Mouse (Mus musculus) heart, adult 8-10 months (tissue): ENCODE measurements around the gene Gnpat. TPM values are rescaled to one million over a fixed set of nuclear protein-coding genes. Genes with fewer than 3 reads are reported as not detected.
"Not testable (repeated sequence)": the region's sequence is repeated elsewhere in the genome, so short reads cannot be mapped to it uniquely, and the experiment has no call there.

Experiments used
- DNase-seq: peaks from one replicate; pipeline ENCODE4 v3.0.0; 2022; ENCODE audit warnings: low spot score
- total RNA-seq, 4 experiments: library from RNA; stranded (reverse); gene quantifications; 2 replicates each; pipeline ENCODE4 v1.2.4; 2022

The Gnpat gene
- total RNA-seq, 4 experiments from 2014 or later, result 184 to 202 (median 188) TPM

DNA sequence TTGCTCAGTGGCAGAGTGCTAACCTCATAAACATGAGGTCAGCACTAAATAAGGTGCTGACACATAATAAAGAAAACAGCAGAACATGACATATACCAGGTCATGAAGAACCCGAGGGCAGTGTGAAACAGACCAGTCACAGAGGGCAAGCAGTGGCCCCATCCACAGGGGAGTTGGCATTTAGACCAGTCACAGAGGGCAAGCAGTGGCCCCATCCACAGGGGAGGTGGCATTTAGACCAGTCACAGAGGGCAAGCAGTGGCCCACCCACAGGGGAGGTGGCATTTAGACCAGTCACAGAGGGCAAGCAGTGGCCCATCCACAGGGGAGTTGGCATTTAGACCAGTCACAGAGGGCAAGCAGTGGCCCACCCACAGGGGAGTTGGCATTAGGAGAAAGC lies 19.9 kb upstream of the Gnpat start:
- DNase-seq, result not testable (repeated sequence)

DNA sequence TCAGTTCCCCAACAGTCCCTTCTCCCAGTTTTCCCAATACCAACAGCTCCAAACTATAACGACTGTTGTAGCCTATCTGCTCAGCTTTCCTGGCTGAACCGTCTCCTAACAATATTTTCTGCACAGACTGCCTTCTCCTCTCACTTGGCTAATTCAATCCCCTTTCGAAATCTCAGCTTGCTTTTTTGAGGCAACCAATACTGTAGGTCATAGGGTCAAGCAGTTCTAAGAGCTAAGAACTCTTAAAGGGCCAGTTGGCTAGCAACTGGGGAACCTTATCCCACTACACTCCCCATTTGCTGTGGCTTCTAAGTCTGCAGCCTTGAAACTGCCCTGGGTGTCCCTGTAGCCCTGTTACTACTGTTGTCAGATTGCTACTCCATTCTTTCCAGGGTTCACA lies 17.7 kb upstream of the Gnpat start:
- no peak for DNase-seq

DNA sequence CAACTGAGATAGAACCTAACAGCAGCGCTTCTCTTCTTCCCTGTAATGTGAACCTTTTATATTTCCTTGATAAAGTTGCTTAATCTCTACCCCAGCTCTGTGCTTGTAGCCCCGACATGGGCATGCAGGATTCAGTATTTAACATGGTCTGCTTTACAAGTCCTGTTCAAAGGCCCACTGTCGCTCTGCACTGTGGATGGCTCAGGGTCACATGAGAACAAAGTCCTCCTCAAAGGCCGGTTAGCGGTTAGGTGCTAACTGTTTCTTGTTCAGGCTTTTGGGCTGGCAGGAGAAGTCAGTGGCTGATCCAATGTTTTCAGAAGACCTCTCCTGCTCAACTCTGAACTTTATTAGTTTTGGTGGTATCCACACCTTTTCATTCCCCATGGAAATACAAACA lies 17.3 kb upstream of the Gnpat start:
- no peak for DNase-seq

DNA sequence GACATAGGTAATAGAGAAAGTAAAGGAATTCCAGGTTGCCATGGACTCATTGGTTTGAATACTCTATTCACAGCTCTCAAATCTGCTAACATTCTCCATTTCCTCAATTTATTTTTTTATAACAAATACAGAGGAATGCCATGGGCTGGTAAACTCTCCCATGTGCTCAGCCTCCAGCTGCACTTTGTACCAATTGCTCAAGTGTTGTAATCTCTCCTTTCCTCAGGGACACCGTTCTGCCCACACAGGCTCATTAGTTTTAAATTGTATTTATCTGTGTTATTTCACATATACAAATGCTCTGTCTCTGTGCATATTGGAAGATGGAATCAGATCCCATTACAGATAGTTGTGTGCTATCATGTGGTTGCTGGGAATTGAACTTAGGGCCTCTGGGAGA lies 9.3 kb upstream of the Gnpat start:
- no peak for DNase-seq

DNA sequence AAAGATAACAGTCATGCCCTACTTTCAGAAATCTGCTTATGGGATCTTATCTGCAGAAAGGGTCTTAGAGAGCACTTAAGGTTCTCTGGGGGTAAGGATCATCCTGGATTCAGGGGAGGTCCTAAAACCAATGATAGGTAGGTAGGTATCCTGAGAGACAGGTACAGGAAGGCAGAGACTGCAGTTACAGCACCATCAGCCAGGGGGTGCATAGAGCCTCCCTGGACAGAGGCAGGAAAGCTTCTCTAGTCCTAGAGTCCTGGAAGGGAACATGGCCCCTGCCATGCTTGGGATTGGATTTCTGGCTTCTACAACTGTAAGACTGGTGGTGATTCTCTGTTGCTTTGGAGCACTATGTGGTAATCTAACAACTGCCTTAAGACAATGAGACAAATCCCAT lies 3.4 kb upstream of the Gnpat start:
- DNase-seq, result no peak

DNA sequence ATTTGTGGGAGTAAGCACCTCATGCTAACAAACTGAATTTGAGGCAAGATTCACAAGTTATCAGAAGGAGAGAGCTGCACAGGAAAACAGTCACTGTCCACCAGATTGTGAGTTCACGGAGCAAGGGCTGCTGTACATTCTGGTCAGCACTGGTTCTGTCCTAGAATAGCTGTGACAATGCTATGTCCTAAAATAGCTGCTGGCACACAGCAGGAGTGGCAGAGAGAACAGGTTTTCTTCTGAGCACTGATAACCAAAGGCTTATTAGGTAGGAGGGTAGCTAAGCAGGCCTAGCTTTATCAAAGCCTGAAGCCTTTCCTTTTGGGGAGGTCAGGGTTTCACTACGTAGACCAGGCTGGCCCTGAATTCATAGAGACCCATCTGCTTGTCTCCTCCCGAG lies 2.6 kb upstream of the Gnpat start:
- peak; percentile 49 for DNase-seq

DNA sequence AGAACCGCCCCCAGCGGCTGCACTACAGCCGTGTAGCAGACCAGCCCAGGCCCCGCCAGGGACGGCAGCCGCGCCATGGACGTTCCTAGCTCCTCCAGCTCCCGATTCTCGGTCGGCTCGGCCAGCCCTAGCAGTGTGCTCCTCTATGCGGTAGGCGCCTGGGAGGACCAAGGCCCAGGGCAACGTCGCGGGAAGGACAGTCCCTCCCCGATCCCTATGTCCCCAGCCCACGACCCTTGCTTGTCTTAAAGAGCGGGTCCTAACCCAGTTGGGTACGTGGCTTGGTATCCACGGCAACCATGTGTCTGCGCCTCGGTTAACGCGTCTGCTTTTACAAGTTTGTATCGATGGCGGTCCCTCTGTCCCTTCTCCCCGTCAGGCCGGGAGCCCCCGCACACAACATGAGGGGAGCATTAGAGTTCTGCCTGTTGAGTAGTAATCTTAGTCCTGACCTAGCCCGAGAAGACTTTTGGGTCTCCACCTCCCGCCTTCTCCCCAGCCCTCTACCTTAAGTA lies 387 bp downstream of the Gnpat start:
- DNase-seq, result no peak

DNA sequence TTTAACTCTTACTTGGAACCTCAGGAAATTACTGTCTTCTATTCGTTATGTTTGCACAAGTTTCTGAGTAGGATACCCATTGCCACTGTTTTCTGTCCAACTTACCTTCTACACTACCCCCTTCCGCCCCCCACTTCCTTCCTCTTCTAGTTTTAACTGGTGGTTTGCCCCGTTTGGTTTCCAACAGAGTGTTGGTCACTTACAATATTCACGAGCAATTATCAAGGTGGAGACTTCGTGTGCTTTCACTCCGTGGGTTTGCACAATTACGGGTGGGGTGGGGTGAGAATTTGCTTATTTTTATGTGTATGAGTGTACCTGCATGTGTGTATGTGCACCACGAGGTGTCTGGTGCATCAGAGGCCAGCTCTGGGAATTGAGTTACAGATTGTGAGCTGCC lies 896 bp downstream of the Gnpat start:
- DNase-seq, result no peak

DNA sequence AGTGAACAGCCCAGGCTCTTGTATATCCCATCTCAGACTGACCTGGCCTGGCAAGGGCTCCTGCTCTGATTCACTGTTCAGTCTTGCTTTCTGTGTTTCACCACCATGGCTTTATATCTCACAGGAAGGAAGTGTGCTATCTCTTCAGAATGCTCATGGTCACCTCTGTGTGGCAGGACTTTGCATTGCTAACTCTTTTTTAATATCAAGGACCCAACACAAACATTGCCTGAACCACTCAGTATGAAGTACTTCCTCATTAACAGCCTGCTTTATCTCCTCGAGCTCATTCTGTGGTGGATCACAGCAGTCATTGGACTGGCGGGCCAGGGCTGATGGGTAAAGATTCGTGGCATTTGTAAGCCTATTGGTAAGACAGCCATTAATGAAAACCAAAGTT lies 3.8 kb downstream of the Gnpat start:
- DNase-seq, result no peak

DNA sequence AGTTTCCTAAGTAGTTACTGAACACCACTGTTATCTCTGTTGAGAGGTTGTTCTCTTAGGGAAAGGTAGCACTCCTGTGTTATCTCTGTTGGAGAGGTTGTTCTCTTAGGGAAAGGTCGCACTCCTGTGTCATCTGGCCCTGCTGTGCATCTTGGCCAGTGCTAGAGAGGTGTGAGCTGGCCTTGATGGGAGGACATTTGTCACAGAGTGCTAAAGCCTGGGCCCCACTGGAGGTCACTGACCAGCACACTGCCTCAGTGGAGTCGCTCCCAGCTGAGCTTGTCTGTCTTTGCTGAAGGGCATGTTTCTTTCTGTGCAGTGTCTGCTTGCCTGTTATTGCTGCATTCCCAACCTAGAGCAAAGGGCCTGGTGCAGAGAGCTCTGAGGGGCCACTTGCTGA lies 4.3 kb downstream of the Gnpat start:
- DNase-seq, result no peak

DNA sequence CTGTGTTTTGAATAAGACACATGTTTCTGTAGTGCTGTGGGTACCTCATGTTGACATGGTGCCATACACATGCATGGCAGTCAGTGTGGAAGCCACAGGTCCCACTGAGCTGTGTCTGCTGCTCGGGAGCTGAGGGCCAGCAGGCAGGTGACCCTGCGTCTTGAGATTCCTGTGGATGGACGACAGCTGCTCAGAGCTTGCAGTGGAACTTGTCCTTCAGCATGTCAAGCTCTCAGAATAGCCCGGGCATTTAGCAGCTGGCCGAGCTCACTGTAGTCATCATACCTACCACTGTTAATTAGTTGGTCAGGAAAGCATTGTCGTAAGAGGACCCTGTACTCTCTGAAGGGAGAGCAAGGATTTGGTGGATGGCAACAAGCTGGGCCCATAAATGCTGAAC lies 6.9 kb downstream of the Gnpat start:
- no peak for DNase-seq

DNA sequence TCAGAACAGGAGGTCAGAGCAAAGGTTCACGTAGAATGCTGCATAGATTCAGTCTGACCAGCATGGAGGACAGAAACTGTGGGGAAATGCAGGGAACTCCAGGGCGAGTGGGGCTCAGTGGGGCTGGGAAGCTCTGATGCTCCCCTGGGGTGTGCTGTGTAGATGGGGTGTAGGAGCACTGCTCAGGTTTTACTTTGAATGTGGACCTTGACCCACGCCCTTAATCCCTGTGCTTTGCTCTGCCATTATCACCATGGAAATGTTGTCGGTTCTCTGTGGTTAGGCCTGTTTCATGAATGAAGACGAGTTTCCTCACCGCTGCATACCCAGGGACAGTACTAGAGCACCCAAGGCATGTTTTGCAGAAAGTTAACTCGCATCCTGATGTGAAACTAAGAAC lies 8.6 kb downstream of the Gnpat start:
- no peak for DNase-seq

DNA sequence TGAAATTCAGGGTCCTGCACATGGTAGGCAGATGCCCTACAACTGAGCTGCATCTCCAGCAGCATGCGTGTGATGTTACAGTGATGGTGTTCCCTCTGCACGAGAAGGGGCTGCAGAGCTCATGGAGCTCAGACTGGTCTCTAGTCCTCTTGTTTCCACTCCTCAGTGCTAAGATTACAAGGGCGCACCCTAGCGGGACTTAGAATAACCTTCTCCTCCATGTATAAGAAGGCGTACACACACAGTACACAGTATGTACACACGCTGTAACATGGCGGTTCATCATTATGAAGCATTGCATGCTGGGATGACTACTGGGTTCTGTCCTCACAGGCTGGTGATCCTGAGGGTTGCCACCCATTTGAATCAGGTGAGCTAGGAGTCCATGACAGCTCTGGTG lies 9.2 kb downstream of the Gnpat start:
- no peak for DNase-seq

DNA sequence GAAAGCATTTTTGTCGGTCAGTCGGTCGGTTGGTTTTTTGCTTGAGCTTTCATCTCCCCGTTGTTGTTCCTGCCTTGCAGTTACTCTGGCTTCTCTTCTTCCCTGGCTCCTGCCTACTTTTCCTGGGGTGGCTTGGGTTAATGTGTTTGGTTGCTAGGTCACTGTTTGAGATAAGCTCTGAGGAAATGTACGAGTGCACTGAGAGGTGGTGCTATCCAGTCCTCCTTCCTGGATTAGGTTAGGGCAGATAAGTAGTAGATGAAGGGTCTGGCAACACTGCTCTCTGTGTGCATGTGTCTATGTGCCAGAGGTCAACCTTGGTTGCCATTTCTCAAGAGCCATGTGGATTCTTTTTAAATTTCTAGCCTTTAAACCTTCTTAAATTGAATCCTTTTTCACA lies 9.9 kb downstream of the Gnpat start:
- DNase-seq, result no peak

DNA sequence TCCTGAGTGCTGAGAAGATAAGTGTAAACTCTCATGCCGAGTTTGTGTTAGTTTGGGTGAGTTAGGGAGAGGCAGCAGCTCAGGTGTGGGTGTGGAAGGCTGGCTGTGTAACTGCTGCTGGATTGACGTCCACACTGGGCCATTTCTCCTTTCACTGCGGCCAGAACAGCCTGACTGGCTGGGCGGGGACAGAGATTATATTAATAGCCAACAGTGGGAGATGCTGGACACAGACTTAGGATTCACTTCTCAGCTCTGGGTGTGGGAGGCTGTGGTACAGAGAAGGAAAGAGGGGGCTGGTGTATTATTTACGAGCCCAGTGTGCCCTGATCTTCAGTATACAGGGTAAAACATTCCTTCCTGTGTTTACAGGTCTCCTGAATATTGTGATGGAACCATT lies 15.3 kb downstream of the Gnpat start:
- DNase-seq, result no peak

DNA sequence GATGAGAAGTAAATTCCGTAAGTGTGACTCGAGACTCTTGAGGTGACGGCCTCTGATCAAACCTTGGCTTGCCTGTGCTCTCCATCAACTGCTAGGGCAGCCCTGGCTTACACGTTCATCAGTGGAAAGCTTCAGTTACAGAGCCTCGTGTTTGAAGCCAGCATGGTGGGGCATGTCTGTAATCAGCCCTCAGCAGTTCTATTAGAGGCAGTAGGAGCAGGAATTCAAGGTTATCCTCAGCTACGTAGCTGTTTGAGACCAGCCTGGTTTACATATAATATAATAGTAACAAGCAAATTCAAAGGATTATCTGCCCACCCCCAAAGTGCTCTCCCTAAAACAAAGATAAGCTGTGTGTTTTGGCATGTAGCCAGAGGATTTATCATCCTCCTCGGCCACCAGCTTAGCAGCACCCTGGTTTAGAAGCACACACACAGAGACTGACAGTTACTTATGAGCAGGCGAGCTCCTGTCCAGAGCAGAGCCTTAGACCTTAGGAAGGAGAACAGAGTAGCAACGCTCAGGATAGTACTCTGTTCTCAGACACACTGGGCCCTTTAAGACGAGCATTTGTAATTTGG lies 16.2 kb downstream of the Gnpat start:
- DNase-seq, result no peak

DNA sequence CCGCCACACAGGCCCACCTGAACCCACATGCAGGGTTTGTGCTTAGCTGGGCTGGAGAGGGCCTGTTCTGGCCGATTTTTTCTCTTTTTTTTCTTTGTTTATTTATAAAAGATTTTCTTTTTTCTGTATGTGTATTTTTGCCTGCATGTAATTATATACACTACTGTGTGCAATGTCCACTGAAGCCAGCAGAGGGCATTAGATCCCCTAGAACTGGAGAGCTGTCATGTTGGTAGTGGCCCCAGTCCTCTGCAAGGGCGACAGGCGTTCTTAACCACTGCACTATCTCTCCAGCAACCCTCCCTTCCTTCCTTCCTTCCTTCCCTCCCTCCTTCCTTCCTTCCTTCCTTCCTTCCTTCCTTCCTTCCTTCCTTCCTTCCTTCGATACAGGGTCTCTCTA lies 25.6 kb downstream of the Gnpat start:
- DNase-seq, result no peak

DNA sequence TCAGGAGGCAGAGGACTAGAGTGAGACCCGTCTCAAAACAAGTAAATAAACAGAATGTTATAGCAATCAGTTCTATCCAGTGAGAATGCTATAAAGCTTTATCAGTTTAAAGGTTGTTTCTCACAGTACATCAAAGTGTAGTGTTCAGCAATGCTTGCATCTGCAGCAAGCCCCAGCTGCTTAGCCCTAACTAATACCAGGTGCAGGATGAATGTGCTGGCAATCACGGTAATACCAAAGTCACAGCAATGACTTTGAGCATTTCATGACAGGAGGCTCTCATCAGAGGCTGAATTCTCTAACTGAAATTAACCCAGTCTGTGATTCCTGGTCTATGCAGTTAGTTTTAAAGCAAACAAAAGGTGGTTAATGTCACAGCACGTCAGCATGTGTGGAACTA lies 29.8 kb downstream of the Gnpat start:
- DNase-seq, result no peak

DNA sequence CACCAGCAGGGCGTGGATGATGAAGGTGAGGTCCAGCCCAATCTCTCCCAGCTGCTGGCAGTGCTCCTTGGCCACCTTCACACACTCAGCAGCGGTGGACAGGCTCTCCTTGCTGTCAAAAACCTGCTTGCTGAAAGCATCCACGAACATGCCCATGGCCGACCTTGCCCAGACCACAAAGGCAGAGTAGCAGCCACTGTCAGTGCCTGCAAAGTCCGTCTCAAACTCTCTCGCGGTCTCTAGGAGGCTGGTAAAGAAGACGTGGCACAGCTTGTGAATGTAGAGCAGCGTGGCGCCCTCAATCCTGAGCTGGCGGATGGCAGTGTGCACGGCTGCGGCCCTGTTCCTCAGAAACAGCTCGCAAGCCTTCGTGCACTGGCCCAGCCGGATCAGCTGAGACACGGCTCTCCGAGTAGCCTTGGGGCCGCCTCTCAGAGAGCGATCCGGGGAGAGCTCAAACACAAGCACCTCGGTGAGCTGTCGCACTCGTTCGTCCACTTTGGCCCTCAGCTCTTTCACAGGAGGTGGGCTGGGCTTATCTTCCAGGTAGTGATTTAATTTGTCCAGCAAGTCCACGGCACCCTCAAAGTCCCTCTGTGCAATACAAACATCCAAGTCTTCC lies 33.3 kb downstream of the Gnpat start:
- no peak for DNase-seq

DNA sequence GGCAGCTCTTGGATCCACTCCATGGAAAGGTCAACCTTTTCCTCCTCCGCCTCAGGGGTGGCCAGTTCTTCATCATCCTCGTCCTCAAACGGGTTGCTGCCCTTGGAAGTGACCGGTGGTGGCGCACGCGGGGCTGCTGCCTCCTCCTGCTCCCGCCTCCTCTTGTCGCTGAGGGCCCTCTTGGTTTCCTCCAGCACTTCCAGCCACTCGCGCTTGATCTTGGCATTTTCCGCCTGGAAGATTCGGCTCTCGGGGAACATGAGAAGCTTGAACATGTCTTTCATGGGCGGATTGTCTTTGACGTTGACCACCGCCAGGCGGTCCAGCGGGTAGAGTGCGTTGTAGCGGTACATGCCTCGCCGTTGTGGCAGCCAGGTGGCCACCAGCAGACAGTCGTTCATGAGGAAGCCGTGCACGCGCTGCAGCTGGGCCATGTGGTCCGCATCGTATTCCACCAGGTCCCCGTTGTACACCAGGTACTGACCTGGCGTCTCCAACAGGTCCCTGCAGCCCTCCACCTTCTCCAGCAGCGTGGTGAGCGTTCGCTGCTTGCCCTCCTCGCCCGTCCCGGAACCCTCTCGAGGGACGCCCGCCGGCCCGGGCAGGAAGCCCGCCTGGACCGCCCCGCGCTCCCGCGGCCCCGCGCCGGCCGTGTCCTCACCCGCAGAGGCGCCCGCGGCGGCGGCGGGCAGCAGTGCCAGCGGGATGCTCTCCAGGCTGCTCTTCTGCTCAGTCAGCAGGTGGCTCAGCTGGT lies 34.0 kb downstream of the Gnpat start:
- DNase-seq, result peak; percentile 74

DNA sequence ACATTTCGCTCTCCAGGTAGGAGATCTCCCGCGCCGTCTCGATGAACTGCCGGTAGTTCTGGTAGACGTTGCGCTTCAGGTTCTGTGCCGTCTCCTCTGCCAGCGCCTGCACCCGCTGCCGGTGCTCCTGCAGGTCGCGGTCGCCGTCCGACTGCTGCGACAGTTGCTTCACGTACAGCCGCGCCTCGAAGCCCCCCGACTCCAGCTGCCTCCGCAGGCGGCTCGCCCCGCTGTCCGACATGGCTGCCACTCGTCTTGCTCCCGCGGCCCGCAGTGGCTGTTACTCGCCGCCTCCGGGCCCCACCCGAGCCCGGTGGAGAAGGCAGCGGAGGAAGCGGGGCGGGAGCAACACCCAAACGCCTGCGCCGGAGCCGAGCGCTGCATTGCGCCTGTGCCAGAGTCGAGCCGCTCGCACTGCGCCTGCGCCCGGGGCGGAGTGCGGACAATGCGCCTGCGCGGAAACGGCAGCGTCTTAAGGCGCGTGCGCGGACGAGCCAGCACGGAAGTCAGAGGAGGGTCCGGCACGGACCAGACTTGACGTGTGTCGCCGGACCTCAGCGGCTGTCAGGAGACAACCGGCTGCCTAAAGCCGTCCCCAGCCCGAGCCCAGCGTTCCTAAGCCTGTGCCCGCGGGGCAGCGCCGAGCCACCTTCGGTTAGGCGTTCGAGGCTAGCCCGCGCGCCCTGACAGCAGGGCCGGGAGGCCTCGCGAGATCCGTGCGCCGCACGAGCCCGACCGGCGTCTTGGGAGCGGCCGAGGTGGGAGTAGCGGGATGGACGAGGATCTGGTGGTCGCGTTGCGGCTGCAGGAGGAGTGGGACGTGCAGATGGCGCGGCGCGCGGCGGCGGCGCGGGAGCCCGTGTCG lies 34.8 kb downstream of the Gnpat start, which contains the start of the genes Exoc8 and Sprtn:
Gene Exoc8, minus strand, starts transcription at position 320 of the 865 bp plus-strand sequence.
Gene Sprtn, plus strand, starts transcription at position 501 of the 865 bp plus-strand sequence.
- peak; percentile 96 for DNase-seq
